Mouse (Mus musculus) CD4-positive, CD25-positive, alpha-beta regulatory T cell, adult 9 weeks (primary cell): ENCODE data around the gene Lyz2. TPM values are rescaled to one million over a fixed set of nuclear protein-coding genes. Genes with fewer than 3 reads are reported as not detected.

Experiments
- polyA plus RNA-seq: library from polyadenylated mRNA; unstranded; fragments of 100-300 nt; shearing (Covaris generic); gene quantifications from one replicate; pipeline ENCODE4 v1.2.1, GENCODE M21; 2017

Lyz2 gene
- polyA plus RNA-seq = 12.9 TPM

GRCm38 (mm10) chr10:117282049-117282448 is at the start of gene Lyz2:
TSS of gene Lyz2 (minus strand) at chr10:117282321.

GRCm38 (mm10) chr10:117292671-117293070 is 10.6 kb upstream of the Lyz2 start, which contains the start of gene Lyz1:
TSS of gene Lyz1 (minus strand) at chr10:117292868.

GRCm38 (mm10) chr10:117238603-117239002 is 43.5 kb downstream of the Lyz2 start, which contains the start of gene 9530003J23Rik:
TSS of gene 9530003J23Rik (minus strand) at chr10:117238703.

Other genes with a start within 250 kb of the Lyz2 start
- gene Lrrc10, start 237.0 kb downstream of the Lyz2 start, polyA plus RNA-seq = not detected
- 203 TPM for gene Cct2, start 218.5 kb downstream of the Lyz2 start, polyA plus RNA-seq
- gene Frs2, start 133.8 kb downstream of the Lyz2 start, polyA plus RNA-seq = 27.7 TPM
- 48.7 TPM for gene Yeats4, start 57.8 kb downstream of the Lyz2 start, polyA plus RNA-seq
- not detected for gene 9530003J23Rik, start 43.6 kb downstream of the Lyz2 start, polyA plus RNA-seq
- 0.46 TPM for gene Lyz1, start 10.5 kb upstream of the Lyz2 start, polyA plus RNA-seq
- gene Cpsf6, start 97.7 kb upstream of the Lyz2 start, polyA plus RNA-seq = 148 TPM